ENCODE assay signal across 9 mouse cellular contexts in genomic region chr2:133550238-133550682, GRCm38 (mm10). TPM values are rescaled to one million over a fixed set of nuclear protein-coding genes. Genes with fewer than 3 reads are reported as not detected.
A peak's percentile ranks its signal among the peaks of the same experiment; 100 is the strongest.
DNase-seq lines count a peak whose midpoint lies in the region; TF ChIP-seq lines count a peak whose summit lies in the region.
"Had no signal": no experiment of that assay in that cellular context is flagged by ENCODE, and none has a peak within 500 bp of the region (broad histone marks: within the 10 kb centered on the region; RNA-seq: fewer than 3 reads in every experiment).

No protein-coding gene starts in this region.

- TF ChIP-seq RAD21 in CH12.LX (IDR thresholded peaks at IDR 0.05; ENCODE audit: low read depth, low read length): peak; percentile 58

- TF ChIP-seq EP300 in CH12.LX (IDR thresholded peaks at IDR 0.05; ENCODE audit: low read length): no peak

- no peak overlapping the region for H3K9ac ChIP-seq in CH12.LX (ENCODE audit: insufficient read depth, low read depth)
- peak overlapping the region; percentile 43; the same call in 1 of the 2 replicates for H3K9ac ChIP-seq in liver, adult 2 months (ENCODE audit: low read depth, low read length)
- H3K9ac ChIP-seq: midbrain, embryonic 12.5 days had no signal

- dilution Hi-C loops in CH12.LX (cut with MboI; ENCODE audit: extremely low pct_ligation_motif_present, extremely low pct_unique_long_range_greater_than_20kb, low sequenced_read_pairs): no loop called here

- no peak for TF ChIP-seq POLR2A in CH12.LX (IDR thresholded peaks at IDR 0.05; ENCODE audit: low read depth, low read length)
- no peak for TF ChIP-seq POLR2A in liver, adult 2 months (IDR thresholded peaks at IDR 0.05; ENCODE audit: extremely low read depth, insufficient read depth, low read length)

- 26% methylated on average over 4 of the region's 4 CpGs for WGBS in liver, adult 2 months

- H3K4me2 ChIP-seq in CH12.LX (ENCODE audit: insufficient read depth, low read depth, poor library complexity, severe bottlenecking): no peak overlapping the region
- H3K4me2 ChIP-seq: midbrain, embryonic 12.5 days had no signal

- H3K4me1 ChIP-seq in CH12.LX (ENCODE audit: control insufficient read depth in 1 of 2, insufficient read depth in 2 of 2): no peaks in the 10 kb centered on the region
- H3K4me1 ChIP-seq in liver, adult 2 months (ENCODE audit: control insufficient read depth, insufficient read depth, low read length): peaks cover 3% of the 10 kb centered on the region; the same call in 1 of the 2 replicates

- no peaks in the 10 kb centered on the region for H3K27me3 ChIP-seq in CH12.LX (replicated peaks)
- H3K27me3 ChIP-seq in liver, adult 2 months (ENCODE audit: control insufficient read depth, insufficient read depth, low read length): peaks cover 17% of the 10 kb centered on the region

- peak; percentile 25 to 66; a peak in 2 of 4 replicates for TF ChIP-seq CTCF in CH12.LX (conservative IDR thresholded peaks at IDR 0.05 in 1 of 2, IDR thresholded peaks at IDR 0.05 in 1 of 2; ENCODE audit: low read depth in 2 of 2, low read length in 2 of 2)
- TF ChIP-seq CTCF in liver, adult 2 months (IDR thresholded peaks at IDR 0.05; ENCODE audit: low read depth, low read length): peak; percentile 40; the same call in 1 of the 2 replicates

- H3K79me2 ChIP-seq in CH12.LX (replicated peaks; ENCODE audit: control insufficient read depth, extremely low read depth, insufficient read depth, poor library complexity, severe bottlenecking): no peaks in the 10 kb centered on the region
- no peaks in the 10 kb centered on the region; the same call in 1 of the 2 replicates for H3K79me2 ChIP-seq in liver, adult 2 months (ENCODE audit: control insufficient read depth, insufficient read depth, low read length)

- in situ Hi-C loops in CH12.LX (cut with MboI; ENCODE audit: low pct_ligation_motif_present, low pct_unique_long_range_greater_than_20kb, low sequenced_read_pairs): no loop called here

- H3K27ac ChIP-seq in CH12.LX (ENCODE audit: insufficient read depth, low read depth): no peak overlapping the region
- H3K27ac ChIP-seq in liver, adult 2 months (replicated peaks; ENCODE audit: insufficient read depth, low read depth, low read length): peak overlapping the region; percentile 76
- H3K27ac ChIP-seq: midbrain, embryonic 12.5 days had no signal

- H3K4me3 ChIP-seq in CH12.LX (replicated peaks in 1 of 3; ENCODE audit: low read depth in 2 of 3, low read length in 2 of 3, poor library complexity in 1 of 3): no peak overlapping the region
- 0 out of 2 replicates have a peak overlapping the region, but pooled peaks have one; percentile 29 for H3K4me3 ChIP-seq in liver, adult 2 months (ENCODE audit: insufficient read depth, low read depth, low read length)
- H3K4me3 ChIP-seq: midbrain, embryonic 12.5 days had no signal

- H3K9me3 ChIP-seq in CH12.LX (replicated peaks; ENCODE audit: low read length): peaks cover 32% of the 10 kb centered on the region
- H3K9me3 ChIP-seq: midbrain, embryonic 12.5 days had no signal

- H3K36me3 ChIP-seq in CH12.LX (replicated peaks in 1 of 2; ENCODE audit: control insufficient read depth in 1 of 2, insufficient read depth in 1 of 2, low read length in 1 of 2): no peaks in the 10 kb centered on the region
- H3K36me3 ChIP-seq in liver, adult 2 months (ENCODE audit: control insufficient read depth, insufficient read depth, low read length): no peaks in the 10 kb centered on the region; the same call in 1 of the 2 replicates
- H3K36me3 ChIP-seq: midbrain, embryonic 12.5 days had no signal

- peak; percentile 27 to 44 for DNase-seq in cerebellum, adult 18-20 months
- DNase-seq in cerebellum, adult 11-12 months: no peak
- peak; percentile 45 for DNase-seq in CH12.LX (ENCODE audit: extremely low read depth)
- peak; percentile 27 for DNase-seq in cerebellum, adult 8-10 months
- DNase-seq in gastrocnemius, adult 8-10 months (ENCODE audit: low spot score in 2 of 2): peak; percentile 18 to 28
- DNase-seq in kidney, postnatal 14 days: peak; percentile 71
- peak; percentile 62 for DNase-seq in liver, adult 2 months (ENCODE audit: extremely low read depth, low read depth, low spot score)
- peak; percentile 81 for DNase-seq in retina, embryonic 14.5 days (ENCODE audit: low spot score)

TF ChIP-seq in CH12.LX, 34 proteins besides CTCF, POLR2A, EP300 and RAD21:
- TF ChIP-seq USF1 (IDR thresholded peaks at IDR 0.05; ENCODE audit: low read depth, low read length): no peak
- no peak for TF ChIP-seq ZNF384 (IDR thresholded peaks at IDR 0.05; ENCODE audit: low read depth, low read length)
- TF ChIP-seq SMC3 (IDR thresholded peaks at IDR 0.05; ENCODE audit: low read depth, low read length): peak; percentile 50

RNA-seq across cellular contexts. Expression of gene Bmp2, which starts 1.7 kb away (rescaled TPM):
- not detected in 2 replicates for total RNA-seq in CH12.LX (2012; rRNA removed)
- not detected in 2 replicates for total RNA-seq in CH12.LX (2014; rRNA removed)
- not detected in 2 replicates for polyA plus RNA-seq in CH12.LX (2012; ENCODE audit: insufficient read length, low read depth)
- total RNA-seq in gastrocnemius, adult 8-10 months (2022): 1 to 10 TPM in 3 of 4 experiments, under 1 TPM in 1; 0.56 to 1.8 (median 1.3) TPM
- 7.2 and 8.1 TPM in 2 replicates for total RNA-seq in liver, adult 2 months (2014; rRNA removed)
- 4.2 and 5.5 TPM in 2 replicates for polyA plus RNA-seq in liver, adult 2 months (2012; rRNA removed)
